In genomic region chr5:115572679-115573535, GRCm38 (mm10) we compare ENCODE assay signal across 8 mouse cellular contexts. TPM values are rescaled to one million over a fixed set of nuclear protein-coding genes. Genes with fewer than 3 reads are reported as not detected.
DNase-seq lines count a peak whose midpoint lies in the region; ATAC-seq lines count a peak whose summit lies in the region.

No protein-coding gene starts in this region.

- H3K36me3 ChIP-seq in megakaryocyte, embryonic 14.5 days (replicated peaks; ENCODE audit: low read length), result peaks cover 84% of the 10 kb centered on the region
- H3K36me3 ChIP-seq in embryonic facial prominence, embryonic 13.5 days, result peaks cover 65% of the 10 kb centered on the region

- intact Hi-C loops in heart, postnatal 10 days (cut with DNase I), result no loop called here
- intact Hi-C loops in left cerebral cortex, postnatal 36 days (cut with DNase I), result loop anchor here (10.0 kb wide), 1 partner anchor 162 kb away; the partner anchor contains the start of gene Bicdl1

- H3K4me3 ChIP-seq in megakaryocyte, embryonic 14.5 days (replicated peaks), result peak overlapping the region; percentile 51
- no peak overlapping the region for H3K4me3 ChIP-seq in embryonic facial prominence, embryonic 13.5 days

- no peak for ATAC-seq in megakaryocyte, adult 5-6 weeks (ENCODE audit: poor library complexity, severe bottlenecking)
- ATAC-seq in embryonic facial prominence, embryonic 13.5 days (ENCODE audit: insufficient number of reproducible peaks, insufficient read depth, low FRiP score, low TSS enrichment, low read depth), result no peak

- H3K27me3 ChIP-seq in megakaryocyte, embryonic 14.5 days (replicated peaks), result no peaks in the 10 kb centered on the region
- no peaks in the 10 kb centered on the region for H3K27me3 ChIP-seq in embryonic facial prominence, embryonic 13.5 days

- no peaks in the 10 kb centered on the region for H3K9me3 ChIP-seq in megakaryocyte, embryonic 14.5 days
- H3K9me3 ChIP-seq in embryonic facial prominence, embryonic 13.5 days, result no peaks in the 10 kb centered on the region

- DNase-seq in heart, postnatal 10 days, result peak; percentile 68 to 73
- peak; percentile 37 to 41 for DNase-seq in left cerebral cortex, postnatal 36 days (ENCODE audit: low spot score in 2 of 2)
- DNase-seq in right cerebral cortex, postnatal 36 days (ENCODE audit: low spot score in 2 of 2), result peak; percentile 36 to 52
- no peak for DNase-seq in thymus, postnatal 14 days
- DNase-seq in gastrocnemius, adult 8-10 months (ENCODE audit: low spot score in 2 of 2), result no peak

- peak overlapping the region; percentile 73 for H3K27ac ChIP-seq in embryonic facial prominence, embryonic 13.5 days

- 0 out of 2 replicates have a peak overlapping the region, but pooled peaks have one; percentile 21 for H3K9ac ChIP-seq in embryonic facial prominence, embryonic 13.5 days

- WGBS in embryonic facial prominence, embryonic 13.5 days, result 56% methylated on average over 17 of the region's 17 CpGs

- peaks cover 45% of the 10 kb centered on the region for H3K4me1 ChIP-seq in megakaryocyte, embryonic 14.5 days
- peaks cover 24% of the 10 kb centered on the region for H3K4me1 ChIP-seq in embryonic facial prominence, embryonic 13.5 days

- H3K4me2 ChIP-seq in embryonic facial prominence, embryonic 13.5 days, result no peak overlapping the region

RNA-seq across cellular contexts. Expression of gene Gcn1l1, which starts 7.9 kb away (rescaled TPM):
- 25.1 and 30.4 TPM in 2 replicates for polyA plus RNA-seq in megakaryocyte, embryonic 14.5 days (2012; ENCODE audit: insufficient read depth, low replicate concordance)
- 9.0 and 9.2 TPM in 2 replicates for total RNA-seq in megakaryocyte, adult 5-6 weeks (2015)
- total RNA-seq in megakaryocyte, adult 5-6 weeks (2017), result 13.2 and 13.4 TPM in 2 replicates
- 45.8 and 47.9 TPM in 2 replicates for polyA plus RNA-seq in embryonic facial prominence, embryonic 13.5 days (2015; fragmentation: Nextera tagmentation; extraction: Ambion mirVana)
- 10 to 100 TPM; 47.2 to 51.7 TPM for total RNA-seq in heart, postnatal 10 days (2021)
- total RNA-seq in left cerebral cortex, postnatal 36 days (2021), result 10 to 100 TPM; 61.2 to 69.0 TPM
- 10 to 100 TPM; 28.1 to 31.2 (median 30.6) TPM for total RNA-seq in gastrocnemius, adult 8-10 months (2022)

RNA-seq across cellular contexts. Expression of gene Rplp0, which starts 13.6 kb away (rescaled TPM):
- 975 and 2,538 TPM in 2 replicates for polyA plus RNA-seq in megakaryocyte, embryonic 14.5 days (2012; ENCODE audit: insufficient read depth, low replicate concordance)
- total RNA-seq in megakaryocyte, adult 5-6 weeks (2015), result 1,875 and 2,228 TPM in 2 replicates
- 1,202 and 1,250 TPM in 2 replicates for total RNA-seq in megakaryocyte, adult 5-6 weeks (2017)
- polyA plus RNA-seq in embryonic facial prominence, embryonic 13.5 days (2015; fragmentation: Nextera tagmentation; extraction: Ambion mirVana), result 1,563 and 1,729 TPM in 2 replicates
- 100 to 1,000 TPM; 788 to 793 TPM for total RNA-seq in heart, postnatal 10 days (2021)
- 100 to 1,000 TPM; 173 to 213 TPM for total RNA-seq in left cerebral cortex, postnatal 36 days (2021)
- total RNA-seq in gastrocnemius, adult 8-10 months (2022), result 100 to 1,000 TPM; 566 to 724 (median 629) TPM

RNA-seq across cellular contexts. Expression of gene Rab35, which starts 58.8 kb away (rescaled TPM):
- 29.5 and 94.9 TPM in 2 replicates for polyA plus RNA-seq in megakaryocyte, embryonic 14.5 days (2012; ENCODE audit: insufficient read depth, low replicate concordance)
- total RNA-seq in megakaryocyte, adult 5-6 weeks (2015), result 36.4 and 44.0 TPM in 2 replicates
- total RNA-seq in megakaryocyte, adult 5-6 weeks (2017), result 39.9 and 43.8 TPM in 2 replicates
- 13.1 and 15.9 TPM in 2 replicates for polyA plus RNA-seq in embryonic facial prominence, embryonic 13.5 days (2015; fragmentation: Nextera tagmentation; extraction: Ambion mirVana)
- 10 to 100 TPM; 51.0 to 52.2 TPM for total RNA-seq in heart, postnatal 10 days (2021)
- total RNA-seq in left cerebral cortex, postnatal 36 days (2021), result 100 to 1,000 TPM in 1 of 2 experiments, 10 to 100 TPM in 1; 96.7 to 106 TPM
- 10 to 100 TPM; 42.1 to 49.6 (median 44.0) TPM for total RNA-seq in gastrocnemius, adult 8-10 months (2022)

Comparison
In these comparisons a context has a peak if more than half of its experiments do, and no peak if none do; other contexts are left out.
1. DNase-seq: peak in heart, postnatal 10 days (2 of 2), left cerebral cortex, postnatal 36 days (2 of 2) and right cerebral cortex, postnatal 36 days (2 of 2); none in thymus, postnatal 14 days (single experiment) and gastrocnemius, adult 8-10 months (0 of 2).